Mouse (Mus musculus): ENCODE data around the gene Nfs1.
A peak's percentile ranks its signal among the peaks of the same experiment; 100 is the strongest.

- TF ChIP-seq ZMIZ1 (IDR thresholded peaks at IDR 0.05; ENCODE audit: low read depth, low read length): no peak
- no peak for TF ChIP-seq POLR2A (IDR thresholded peaks at IDR 0.05; ENCODE audit: low read depth, low read length)
- no peak for TF ChIP-seq MXI1 (IDR thresholded peaks at IDR 0.05; ENCODE audit: low read depth, low read length)
- TF ChIP-seq CTCF (conservative IDR thresholded peaks at IDR 0.05 in 1 of 2, IDR thresholded peaks at IDR 0.05 in 1 of 2; ENCODE audit: low read depth in 2 of 2, low read length in 2 of 2): peak in 1 of 2 experiments; percentile 70; a peak in 2 of 4 replicates
- no peak for TF ChIP-seq BHLHE40 (IDR thresholded peaks at IDR 0.05; ENCODE audit: low read depth, low read length)
Observed at GRCm38 (mm10) chr2:156191540-156191939, 47.6 kb upstream of the Nfs1 start.

Data from CH12.LX (cell line).